Mouse (Mus musculus) heart, postnatal 36 days (tissue): Measurements from ENCODE around the gene Galnt2. TPM values are rescaled to one million over a fixed set of nuclear protein-coding genes. Genes with fewer than 3 reads are reported as not detected.

Experiments
- DNase-seq, 2 experiments: peaks; one replicate each; pipeline ENCODE4 v3.0.0; 2021 to 2022
- intact Hi-C: fragments of 180-260 bp; cut with DNase I; formaldehyde crosslinking; loops from one replicate; pipeline ENCODE4 v1.15.1; 2025
- total RNA-seq, 2 experiments: library from RNA; stranded (reverse); gene quantifications; 2 replicates each; pipeline ENCODE4 v1.2.3; 2021

Galnt2 gene
- total RNA-seq, 2 experiments from 2014 or later = 32.1 to 34.2 TPM

DNA sequence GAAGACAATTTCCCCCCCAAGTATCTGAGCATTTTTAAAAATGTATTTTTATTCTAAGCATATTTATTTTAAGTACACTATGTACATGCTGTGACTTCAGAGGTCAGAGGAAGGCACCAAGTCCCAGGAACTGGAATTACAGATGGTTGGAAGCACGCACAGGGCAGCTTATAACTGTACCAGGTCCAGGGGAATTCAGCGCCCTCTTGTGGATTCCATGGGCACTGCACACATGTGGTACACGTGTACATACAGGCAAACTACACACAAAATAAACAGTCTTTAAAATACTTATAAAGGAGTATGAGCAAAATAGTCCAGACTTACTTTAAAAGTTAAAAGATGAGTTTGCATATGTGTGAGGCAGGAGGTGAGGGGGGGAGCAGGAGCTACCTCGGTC, 162.7 kb downstream of the Galnt2 start:
- intact Hi-C loops = no loop called here
- DNase-seq = no peak

DNA sequence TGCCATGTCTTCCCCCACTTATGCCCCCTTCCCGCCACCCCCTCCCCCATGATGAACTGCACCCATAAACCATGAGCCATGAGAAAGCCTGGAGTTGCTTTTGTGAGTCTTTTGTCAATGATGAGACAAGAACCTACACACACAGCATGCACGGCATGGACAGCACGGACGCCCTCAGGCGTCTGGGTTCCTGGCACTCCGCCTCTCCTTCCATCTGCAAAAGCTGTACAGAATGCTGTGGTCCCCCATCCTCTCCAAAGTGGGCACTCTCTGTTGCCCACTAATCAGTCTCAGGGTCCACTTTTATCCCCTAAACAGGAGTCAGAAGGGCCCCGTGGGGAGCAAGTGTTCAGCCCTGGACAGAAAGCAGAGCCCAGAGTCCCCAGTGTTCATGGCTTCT, 163.8 kb downstream of the Galnt2 start:
- intact Hi-C loops = no loop called here
- no peak for DNase-seq

Other genes starting within 250 kb of the Galnt2 start
- 10 to 100 TPM; 43.2 to 52.8 TPM for gene Abcb10, start 248.3 kb upstream of the Galnt2 start, total RNA-seq
- gene Taf5l, start 210.0 kb upstream of the Galnt2 start, total RNA-seq = 10 to 100 TPM; 13.8 to 14.0 TPM
- gene Urb2, start 209.9 kb upstream of the Galnt2 start, total RNA-seq = 1 to 10 TPM; 6.3 TPM
- under 1 TPM; 0.68 to 0.80 TPM for gene Pgbd5, start 208.3 kb downstream of the Galnt2 start, total RNA-seq